Mouse (Mus musculus) central nervous system, embryonic 14 days (tissue): ENCODE data around the gene Syt8. TPM values are rescaled to one million over a fixed set of nuclear protein-coding genes. Genes with fewer than 3 reads are reported as not detected.

Experiments used
- polyA plus RNA-seq: library from polyadenylated mRNA; depleted of rRNA; stranded (reverse); fragments of >200 nt; gene quantifications from 2 replicates; pipeline ENCODE4 v1.2.3, GENCODE M21; 2012; rRNA removed

Gene Syt8
- 0.79 TPM in 1 of 2 replicates, not detected in the other for polyA plus RNA-seq

GRCm38 (mm10) chr7:142434137-142434865, at the start of gene Syt8:
TSS of gene Syt8 (plus strand) at chr7:142434850.

GRCm38 (mm10) chr7:142387419-142388148, 47.1 kb upstream of the Syt8 start, which contains the start of gene Ctsd:
TSS of gene Ctsd (minus strand) at chr7:142388038.

DNA sequence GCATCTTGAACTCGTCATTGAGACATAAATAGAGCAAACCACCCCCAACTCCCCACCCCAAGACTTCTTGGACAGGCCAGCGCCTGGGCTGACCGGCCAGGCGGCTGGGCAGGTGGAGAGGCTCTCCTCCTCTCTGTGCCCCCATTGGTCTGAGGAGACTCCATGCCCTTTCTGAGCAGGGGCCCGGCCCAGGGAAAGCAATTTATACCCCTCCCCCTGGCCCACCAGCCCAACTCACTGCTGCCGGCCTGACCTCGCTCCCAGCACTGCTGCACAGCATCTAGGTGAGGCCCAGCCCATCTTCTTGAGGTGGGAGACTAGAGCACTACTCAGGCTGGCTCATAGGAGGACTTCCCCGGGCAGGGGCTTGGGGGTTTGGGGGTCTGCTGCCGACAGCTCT, 6.9 kb downstream of the Syt8 start, which contains the start of gene Tnni2:
Tnni2 (plus strand) TSS at position 224 of the 400 bp plus-strand sequence.

DNA sequence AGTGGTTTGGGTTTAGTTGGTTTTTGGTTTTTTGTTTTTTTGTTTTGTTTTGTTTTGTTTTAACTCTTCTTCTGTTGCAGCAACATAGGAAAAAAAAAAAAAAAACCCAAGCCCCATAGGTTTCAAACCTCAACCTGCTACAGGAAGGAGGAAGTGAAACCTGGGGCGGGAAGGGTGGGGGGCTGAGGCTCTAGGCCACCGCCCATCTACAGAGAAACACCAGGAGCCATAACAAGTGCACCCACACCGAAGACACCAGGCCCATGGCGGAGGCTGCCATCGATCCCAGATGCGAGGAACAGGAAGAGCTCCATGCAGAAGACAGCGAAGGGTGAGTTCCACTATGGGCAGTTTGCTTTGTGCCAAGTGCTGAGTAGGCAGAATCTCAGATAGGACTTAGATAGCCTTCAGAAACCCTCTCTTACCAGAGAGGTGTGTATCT, 26.0 kb downstream of the Syt8 start, which contains the start of gene Lsp1:
Lsp1 (plus strand) TSS at position 174 of the 442 bp plus-strand sequence.

Other genes with a start within 250 kb of the Syt8 start
- gene Gm10153, start 244.5 kb upstream of the Syt8 start, polyA plus RNA-seq: not detected in 2 replicates
- gene Krtap5-3, start 233.5 kb upstream of the Syt8 start, polyA plus RNA-seq: not detected in 2 replicates
- not detected in 2 replicates for gene Gm7579, start 223.0 kb upstream of the Syt8 start, polyA plus RNA-seq
- not detected in 2 replicates for gene Krtap5-5, start 204.9 kb upstream of the Syt8 start, polyA plus RNA-seq
- gene Gm40460, start 193.8 kb upstream of the Syt8 start, polyA plus RNA-seq: not detected in 2 replicates
- not detected in 2 replicates for gene Gm2431, start 176.5 kb upstream of the Syt8 start, polyA plus RNA-seq
- not detected in 2 replicates for gene Gm4559, start 160.5 kb upstream of the Syt8 start, polyA plus RNA-seq
- gene Krtap5-1, start 137.7 kb upstream of the Syt8 start, polyA plus RNA-seq: not detected in 2 replicates
- not detected in 2 replicates for gene Krtap5-4, start 131.3 kb upstream of the Syt8 start, polyA plus RNA-seq
- 2.3 TPM in 2 replicates for gene Ifitm10, start 61.1 kb upstream of the Syt8 start, polyA plus RNA-seq
- 0.59 and 0.71 TPM in 2 replicates for gene Gm49369, start 52.2 kb upstream of the Syt8 start, polyA plus RNA-seq
- gene Ctsd, start 46.8 kb upstream of the Syt8 start, polyA plus RNA-seq: 173 and 189 TPM in 2 replicates
- 0.74 and 30.3 TPM in 2 replicates for gene Tnni2, start 7.0 kb downstream of the Syt8 start, polyA plus RNA-seq
- 9.5 and 20.4 TPM in 2 replicates for gene Lsp1, start 26.0 kb downstream of the Syt8 start, polyA plus RNA-seq
- 1.0 and 22.7 TPM in 2 replicates for gene Tnnt3, start 64.0 kb downstream of the Syt8 start, polyA plus RNA-seq
- gene Mrpl23, start 97.8 kb downstream of the Syt8 start, polyA plus RNA-seq: 79.9 and 82.3 TPM in 2 replicates
- 387 and 1,046 TPM in 2 replicates for gene Igf2, start 232.0 kb downstream of the Syt8 start, polyA plus RNA-seq
- 0.12 and 0.28 TPM in 2 replicates for gene Gm49394, start 235.1 kb downstream of the Syt8 start, polyA plus RNA-seq